Mouse (Mus musculus) embryonic stem cell, embryonic (primary cell): ENCODE results near the gene Usp24.
"Not testable (repeated sequence)": the region's sequence is repeated elsewhere in the genome, so short reads cannot be mapped to it uniquely, and the experiment has no call there.

Experiments used
- CTCF ChIA-PET, 4 experiments: fragments of 300-600 bp in 2 of 4; fragments of 350-600 bp in 2 of 4; sonication (Branson Sonifier 250); formaldehyde crosslinking; loops; one replicate each; lab custom pipeline; 2022; ENCODE audit warnings: inconsistent platforms in 2 of 4; lab: Charles Lee
- POLR2A ChIA-PET, 4 experiments: fragments of 300-600 bp in 2 of 4; fragments of 350-600 bp in 2 of 4; sonication (Branson Sonifier 250); formaldehyde crosslinking; loops; one replicate each; lab custom pipeline; 2022; ENCODE audit warnings: antibody characterized with exemption in 4 of 4, inconsistent platforms in 1 of 4; lab: Charles Lee

Gene Usp24

DNA sequence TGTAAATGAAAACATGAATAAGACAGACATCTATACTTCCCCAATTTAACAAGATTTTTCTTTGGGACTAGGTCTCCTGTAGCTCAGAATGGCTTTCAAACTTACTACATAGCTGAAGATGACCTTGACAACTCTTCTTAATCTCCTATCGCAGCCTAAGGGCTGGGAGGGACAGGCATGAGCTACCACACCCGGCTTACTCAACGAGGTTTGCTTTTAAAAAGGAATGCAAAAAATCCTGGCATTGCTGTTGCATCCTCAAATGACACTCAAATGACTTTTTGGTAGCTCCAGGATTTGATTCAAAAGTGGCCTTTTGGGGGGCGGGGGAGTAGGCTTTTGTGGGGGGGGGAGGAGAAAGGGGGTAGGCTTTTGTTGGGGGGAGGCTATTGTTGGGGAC, 2.1 kb upstream of the Usp24 start:
- CTCF ChIA-PET, result interaction anchor here in 1 of 4 experiments (0.7 kb wide), 1 partner anchor 141 kb away, joined by 8 read pairs; no protein-coding TSS in a partner anchor
- POLR2A ChIA-PET, result interaction anchor here (0.5 to 3.5 kb wide), 18 partner anchors 8 to 1731 kb away, joined by 3 to 26 read pairs (median 4); no protein-coding TSS in a partner anchor

DNA sequence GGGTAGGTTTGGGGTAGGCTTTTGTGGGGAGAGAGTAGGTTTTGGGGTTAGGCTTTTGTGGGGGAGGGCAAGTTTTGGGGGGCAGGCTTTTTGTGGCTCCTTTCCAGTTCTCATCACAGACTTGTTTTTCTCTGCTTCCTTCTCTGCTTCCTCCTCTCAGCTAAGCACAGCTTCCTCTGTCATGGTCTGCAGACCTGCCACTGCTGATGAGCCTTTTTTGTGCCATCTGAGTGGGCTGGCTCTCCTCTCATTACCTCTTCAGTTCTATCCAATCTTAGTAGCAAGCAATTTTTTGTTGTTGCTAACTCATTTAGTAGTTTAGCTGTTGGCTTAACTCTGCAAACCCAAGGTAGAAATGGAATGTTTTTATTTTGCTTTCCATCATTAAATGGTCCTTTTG, 1.7 kb upstream of the Usp24 start:
- ChIA-PET CTCF (interaction anchor here in 1 of 4 experiments (0.7 kb wide), 1 partner anchor 140 kb away, joined by 8 read pairs; no protein-coding TSS in a partner anchor), POLR2A (interaction anchor here in 3 of 4 experiments (0.6 to 3.5 kb wide), 19 partner anchors 8 to 1731 kb away, joined by 3 to 26 read pairs (median 4); no protein-coding TSS in a partner anchor)

DNA sequence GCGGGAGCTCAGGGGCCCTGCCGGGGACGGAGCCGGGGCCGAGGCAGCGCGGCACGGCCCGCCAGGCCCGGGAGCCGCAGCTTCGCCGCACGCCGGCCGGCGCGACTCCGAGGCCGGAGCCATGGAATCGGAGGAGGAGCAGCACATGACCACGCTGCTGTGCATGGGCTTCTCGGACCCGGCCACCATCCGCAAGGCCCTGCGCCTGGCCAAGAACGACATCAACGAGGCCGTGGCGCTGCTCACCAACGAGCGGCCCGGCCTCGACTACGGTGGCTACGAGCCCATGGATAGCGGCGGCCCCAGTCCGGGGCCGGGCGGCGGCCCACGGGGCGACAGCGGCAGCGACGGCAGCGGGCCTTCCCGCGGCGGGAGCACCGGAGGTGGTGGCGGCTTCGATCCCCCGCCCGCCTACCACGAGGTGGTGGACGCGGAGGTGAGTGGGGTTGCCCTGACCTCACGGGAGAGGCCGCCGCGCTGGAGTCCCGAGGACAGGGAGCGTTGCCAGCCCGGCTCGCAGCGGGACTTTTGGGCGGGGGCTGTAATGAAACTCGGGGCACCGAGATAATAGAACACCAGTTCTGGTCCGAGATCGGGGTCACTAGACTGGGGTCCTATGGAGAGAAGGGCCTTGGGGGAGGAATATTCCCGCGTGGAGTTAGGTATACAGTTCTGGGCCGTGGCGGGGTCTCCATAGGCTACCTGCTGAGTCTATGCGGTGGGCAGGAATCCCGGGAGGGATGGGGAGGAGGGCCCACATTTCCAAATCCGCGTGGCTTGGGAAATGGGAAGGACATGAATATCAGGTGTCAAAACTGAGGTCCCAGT, 552 bp downstream of the Usp24 start:
- CTCF ChIA-PET, result interaction anchor here in 1 of 4 experiments (0.5 kb wide), 1 partner anchor 11 kb away, joined by 3 read pairs; no protein-coding TSS in a partner anchor
- POLR2A ChIA-PET, result interaction anchor here in 2 of 4 experiments (0.6 to 3.5 kb wide), 6 partner anchors 9 to 58 kb away, joined by 3 to 26 read pairs (median 8); no protein-coding TSS in a partner anchor

DNA sequence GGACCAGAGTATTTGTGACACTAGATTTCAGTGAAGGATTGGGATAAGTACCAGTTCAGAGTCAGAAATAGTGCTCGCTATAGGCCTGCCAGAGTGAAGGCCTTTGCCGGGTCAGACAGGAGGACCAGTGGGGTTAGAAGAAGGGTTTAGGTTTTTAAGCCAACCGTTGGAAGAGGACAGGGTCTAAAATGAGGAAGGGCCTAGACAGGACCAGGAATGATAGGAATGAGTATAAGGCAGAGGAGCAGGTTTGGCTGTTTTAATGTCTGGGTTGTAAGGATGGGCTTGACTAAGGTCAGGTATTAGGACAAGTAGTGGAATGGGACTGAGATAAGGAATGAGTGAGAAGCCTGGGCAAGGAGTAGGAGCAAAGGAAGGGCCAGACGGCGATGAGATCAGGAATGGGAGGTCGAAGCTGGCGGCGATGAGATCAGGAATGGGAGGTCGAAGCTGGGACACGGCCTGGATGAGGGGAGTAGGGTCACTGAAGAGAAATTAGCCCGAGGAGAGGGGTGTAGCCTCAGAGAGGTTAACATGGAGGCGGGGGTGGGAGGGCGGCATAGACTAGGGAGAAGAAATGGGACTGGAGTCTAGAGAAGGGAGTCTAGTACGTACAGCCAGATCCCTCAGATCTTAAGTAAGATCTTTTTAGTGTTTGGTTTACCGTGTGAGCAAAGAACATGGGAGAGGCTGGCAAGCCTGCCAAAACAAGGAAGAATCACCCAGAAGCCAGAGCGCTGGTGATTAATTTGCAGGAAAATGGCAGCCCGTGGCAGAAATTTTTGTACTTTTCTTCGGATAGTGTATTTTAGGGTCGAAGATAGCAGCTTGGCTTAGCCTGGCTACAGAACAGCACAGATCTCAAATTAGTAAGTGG, 1.4 kb downstream of the Usp24 start:
- POLR2A ChIA-PET, result interaction anchor here in 2 of 4 experiments (0.6 to 4.7 kb wide), 6 partner anchors 16 to 1079 kb away, joined by 3 to 21 read pairs (median 4); no protein-coding TSS in a partner anchor
- CTCF ChIA-PET, result interaction anchor here in 1 of 4 experiments (1.1 kb wide), 1 partner anchor 12 kb away, joined by 3 read pairs; no protein-coding TSS in a partner anchor

DNA sequence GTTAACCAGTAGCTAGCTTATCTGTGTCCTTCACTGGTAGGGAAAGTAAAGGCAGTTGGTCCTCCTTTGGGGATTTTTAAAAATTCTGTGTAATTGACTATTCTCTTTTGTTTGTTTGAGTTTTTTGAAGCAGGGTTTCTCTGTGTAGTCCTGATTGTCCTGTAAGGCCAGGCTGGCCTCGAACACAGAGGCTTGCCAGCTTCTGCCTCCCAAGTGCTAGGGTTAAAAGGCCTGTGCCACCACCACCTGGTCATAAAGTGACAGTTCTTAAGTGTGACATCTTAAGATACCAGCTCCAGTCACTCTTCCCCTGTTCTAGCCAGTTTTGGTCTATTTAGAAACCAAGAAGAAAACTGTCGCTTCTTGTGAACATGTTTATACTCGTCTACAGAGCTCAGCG, 2.2 kb downstream of the Usp24 start:
- ChIA-PET CTCF (interaction anchor here in 1 of 4 experiments (1.1 kb wide), 1 partner anchor 11 kb away, joined by 3 read pairs; no protein-coding TSS in a partner anchor), POLR2A (interaction anchor here in 2 of 4 experiments (0.7 to 4.7 kb wide), 5 partner anchors 15 to 47 kb away, joined by 3 to 21 read pairs (median 6); no protein-coding TSS in a partner anchor)

DNA sequence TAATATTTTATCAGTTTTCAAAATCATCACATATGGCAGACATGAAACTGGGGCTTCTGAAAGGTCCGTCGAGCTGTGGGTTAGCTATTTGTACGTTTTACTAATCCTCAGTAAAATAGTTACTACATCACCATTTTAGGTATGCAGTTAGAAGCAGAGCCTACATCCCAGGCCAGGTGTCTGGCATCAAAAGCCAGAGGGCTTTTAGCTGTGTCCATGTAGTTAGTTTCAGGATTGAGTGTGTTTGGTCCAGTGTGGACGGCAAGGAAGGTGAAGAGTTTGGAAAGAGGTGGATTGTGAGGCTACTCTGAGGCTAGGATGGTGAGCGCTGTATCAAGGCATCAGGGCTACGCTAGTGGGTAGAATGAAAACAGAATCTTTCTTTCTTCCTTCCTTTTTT, 3.0 kb downstream of the Usp24 start:
- ChIA-PET POLR2A (interaction anchor here in 2 of 4 experiments (0.6 to 4.7 kb wide), 6 partner anchors 14 to 51 kb away, joined by 3 to 21 read pairs (median 6); no protein-coding TSS in a partner anchor), CTCF (interaction anchor here in 1 of 4 experiments (1.1 kb wide), 1 partner anchor 10 kb away, joined by 3 read pairs; no protein-coding TSS in a partner anchor)

DNA sequence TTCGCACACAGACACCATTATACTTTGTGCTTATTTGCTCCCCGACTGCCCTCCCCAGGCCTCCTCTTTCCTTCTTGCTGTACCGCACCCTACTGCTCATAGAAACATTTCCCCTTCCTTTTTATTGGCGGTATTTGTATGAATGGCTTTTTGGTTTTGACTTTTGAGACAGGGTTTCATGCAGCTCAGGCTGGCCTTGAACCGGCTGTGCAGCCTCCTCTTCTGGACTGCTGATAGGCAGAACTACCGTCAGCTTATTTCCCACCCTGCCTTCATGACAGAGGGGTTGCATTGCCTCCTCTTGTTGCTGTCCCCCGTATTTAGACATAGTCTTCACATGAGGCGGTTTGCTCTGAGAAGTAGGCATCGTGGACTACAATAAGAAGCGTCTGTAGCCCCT, 6.8 kb downstream of the Usp24 start:
- ChIA-PET CTCF (no interaction called here), POLR2A (interaction anchor here in 2 of 4 experiments (0.6 to 1.0 kb wide), 3 partner anchors 9 to 26 kb away, joined by 3 to 6 read pairs (median 4); no protein-coding TSS in a partner anchor)

DNA sequence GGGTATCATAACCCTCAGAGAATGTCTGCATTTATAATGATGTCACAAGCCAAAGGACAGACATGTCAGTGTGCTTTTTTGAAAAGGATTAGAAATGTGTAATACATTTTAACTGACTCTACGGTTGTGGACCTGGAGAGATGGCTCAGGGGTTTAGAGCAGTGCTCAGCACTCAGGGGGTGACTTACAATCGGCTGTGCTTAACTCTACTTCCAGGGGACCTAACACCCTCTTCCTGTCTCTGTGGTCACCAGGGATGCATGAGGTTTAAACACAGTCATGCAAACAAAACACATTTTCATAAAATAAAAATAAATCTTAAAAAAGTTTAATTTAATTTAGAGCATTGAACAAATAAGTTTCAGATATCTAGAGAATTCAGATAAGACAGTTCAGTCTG, 7.3 kb downstream of the Usp24 start:
- CTCF ChIA-PET, result interaction anchor here in 1 of 4 experiments (0.8 kb wide), 1 partner anchor 663 kb away, joined by 3 read pairs; no protein-coding TSS in a partner anchor
- POLR2A ChIA-PET, result interaction anchor here in 1 of 4 experiments (1.4 kb wide), 1 partner anchor 241 kb away, joined by 3 read pairs; no protein-coding TSS in a partner anchor

DNA sequence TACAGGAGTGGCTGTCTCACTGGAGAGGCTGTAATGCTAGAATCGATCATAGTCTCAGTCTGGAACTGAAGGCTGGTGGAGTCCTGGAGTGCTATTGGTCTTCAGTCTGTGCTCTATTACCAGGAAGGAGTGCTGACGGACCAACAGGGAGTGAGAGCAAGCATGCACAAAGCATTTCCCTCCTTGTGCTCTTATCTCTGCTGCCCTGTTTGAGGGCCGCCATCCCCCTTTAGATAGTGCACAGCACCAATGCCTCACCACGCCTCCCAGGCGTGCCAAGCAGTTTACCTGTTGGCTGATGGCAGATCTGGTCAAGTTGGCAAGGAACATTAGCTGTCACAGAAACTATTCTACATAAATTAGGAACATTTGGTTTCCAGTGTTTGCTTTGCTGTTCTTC, 11.4 kb downstream of the Usp24 start:
- ChIA-PET CTCF (interaction anchor here in 1 of 4 experiments (0.7 kb wide), 1 partner anchor 11 kb away, joined by 3 read pairs; the partner anchor contains the start of gene Usp24), POLR2A (interaction anchor here in 1 of 4 experiments (1.5 to 1.6 kb wide), 2 partner anchors 11 to 18 kb away, joined by 4 to 6 read pairs; partner anchors contain the start of gene Usp24)

DNA sequence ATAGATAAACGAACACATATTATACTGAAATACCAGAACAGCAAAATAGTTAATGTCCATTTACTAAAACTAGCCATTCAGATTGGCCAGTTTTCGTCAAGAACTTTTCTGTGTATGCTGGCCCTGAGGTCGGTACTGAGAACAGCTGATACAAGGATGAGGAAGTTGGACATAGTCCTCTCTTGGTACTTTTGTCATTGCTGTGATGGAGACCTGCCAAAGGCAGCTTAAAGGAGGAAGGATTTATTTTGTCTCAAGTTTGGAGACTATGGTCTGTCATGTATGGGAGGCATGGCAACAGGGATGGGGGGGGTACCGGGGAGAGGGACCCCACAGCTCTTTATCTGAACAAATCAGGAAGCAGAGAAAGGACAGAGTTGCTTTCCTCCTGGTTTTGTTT, 12.7 kb downstream of the Usp24 start:
- ChIA-PET CTCF (interaction anchor here in 2 of 4 experiments (0.6 to 1.0 kb wide), 5 partner anchors 10 to 98 kb away, joined by 3 to 10 read pairs (median 4); no protein-coding TSS in a partner anchor), POLR2A (interaction anchor here in 2 of 4 experiments (0.7 to 3.1 kb wide), 4 partner anchors 8 to 15 kb away, joined by 3 to 11 read pairs (median 4); partner anchors contain the start of gene Usp24 (in 1 of the 2))

DNA sequence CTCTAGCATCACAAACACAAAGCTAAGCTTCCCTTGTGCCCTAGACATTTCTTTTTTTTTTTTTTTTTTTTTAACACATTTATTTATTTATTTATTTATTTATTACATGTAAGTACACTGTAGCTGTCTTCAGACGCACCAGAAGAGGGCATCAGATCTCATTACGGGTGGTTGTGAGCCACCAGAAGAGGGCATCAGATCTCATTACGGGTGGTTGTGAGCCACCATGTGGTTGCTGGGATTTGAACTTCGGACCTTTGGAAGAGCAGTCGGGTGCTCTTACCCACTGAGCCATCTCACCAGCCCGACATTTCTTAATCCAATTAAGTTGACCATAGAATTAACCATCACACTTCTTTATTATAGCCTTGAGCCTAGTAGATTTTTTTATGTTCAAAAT, 13.2 kb downstream of the Usp24 start:
- CTCF ChIA-PET, result interaction anchor here in 3 of 4 experiments (0.7 to 1.0 kb wide), 5 partner anchors 11 to 1603 kb away, joined by 3 to 6 read pairs (median 3); no protein-coding TSS in a partner anchor
- POLR2A ChIA-PET, result interaction anchor here in 2 of 4 experiments (0.6 to 3.1 kb wide), 6 partner anchors 9 to 520 kb away, joined by 3 to 11 read pairs (median 4); partner anchors contain the start of gene Usp24 (in 1 of the 2)

DNA sequence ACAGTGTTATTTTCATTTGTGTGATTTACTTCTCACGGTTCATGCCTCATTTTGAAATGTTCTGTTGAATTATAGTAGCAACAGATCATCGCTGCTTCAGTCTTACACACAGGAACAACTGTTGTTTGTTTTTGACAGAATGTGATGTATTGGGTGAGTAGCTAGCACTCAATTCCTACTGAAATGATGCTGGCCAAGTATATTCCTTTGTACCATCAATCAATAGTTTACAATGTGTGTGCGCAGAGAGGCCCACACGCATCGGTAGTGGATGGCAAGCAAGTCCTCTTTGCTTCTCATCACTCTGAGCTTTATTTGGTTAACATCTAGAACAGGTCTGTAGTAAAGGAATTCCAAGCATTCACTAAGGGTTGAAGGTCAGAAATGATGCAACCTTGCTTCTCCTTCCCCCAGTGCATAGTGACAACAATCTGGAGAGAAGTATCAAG, 14.4 kb downstream of the Usp24 start:
- POLR2A ChIA-PET, result interaction anchor here in 1 of 4 experiments (0.6 to 3.1 kb wide), 5 partner anchors 15 to 286 kb away, joined by 3 to 11 read pairs (median 4); partner anchors contain the start of gene Usp24
- CTCF ChIA-PET, result no interaction called here

DNA sequence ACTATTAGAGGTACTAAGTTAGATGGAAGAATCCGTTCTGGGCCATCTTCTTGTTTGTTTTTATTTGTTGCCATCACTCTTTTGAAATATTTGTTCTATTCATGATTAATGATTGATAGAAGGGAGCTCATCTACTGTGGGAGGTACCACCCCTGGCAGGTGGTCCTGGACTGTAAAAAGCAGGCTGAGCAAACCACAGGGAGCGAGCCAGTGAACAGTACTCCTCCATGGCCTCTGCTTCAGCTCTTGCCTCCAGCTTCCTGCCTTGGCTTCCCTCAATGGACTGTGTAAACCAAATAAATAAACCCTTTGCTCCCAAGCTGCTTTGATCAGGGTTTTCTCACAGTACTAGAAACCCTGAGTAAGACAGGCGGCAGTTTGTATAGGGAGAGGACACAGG, 17.1 kb downstream of the Usp24 start:
- CTCF ChIA-PET, result no interaction called here
- POLR2A ChIA-PET, result interaction anchor here in 2 of 4 experiments (1.0 to 2.1 kb wide), 9 partner anchors 8 to 89 kb away, joined by 3 to 11 read pairs (median 4); no protein-coding TSS in a partner anchor

DNA sequence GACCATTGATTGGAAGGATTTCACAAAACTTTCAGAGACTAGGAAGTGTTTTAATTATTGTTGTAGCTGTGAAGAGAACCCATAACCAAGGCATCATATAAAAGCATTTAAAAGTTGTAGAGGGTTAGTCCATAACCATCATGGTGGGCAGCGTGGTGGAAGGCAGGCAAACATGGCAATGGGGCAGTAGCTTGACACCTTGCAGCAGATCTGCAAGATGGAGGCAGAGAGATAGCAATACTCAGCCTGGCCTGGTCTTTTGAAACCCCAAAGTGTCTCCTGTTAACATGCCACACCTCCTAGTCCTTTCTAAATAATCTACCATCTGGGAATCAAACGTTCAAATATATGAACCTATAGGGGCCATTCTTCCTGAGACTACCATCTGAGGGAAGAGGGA, 17.6 kb downstream of the Usp24 start:
- POLR2A ChIA-PET, result interaction anchor here in 2 of 4 experiments (0.6 to 2.1 kb wide), 7 partner anchors 9 to 89 kb away, joined by 3 to 11 read pairs (median 4); no protein-coding TSS in a partner anchor
- CTCF ChIA-PET, result interaction anchor here in 1 of 4 experiments (0.7 kb wide), 1 partner anchor 23 kb away, joined by 3 read pairs; no protein-coding TSS in a partner anchor

DNA sequence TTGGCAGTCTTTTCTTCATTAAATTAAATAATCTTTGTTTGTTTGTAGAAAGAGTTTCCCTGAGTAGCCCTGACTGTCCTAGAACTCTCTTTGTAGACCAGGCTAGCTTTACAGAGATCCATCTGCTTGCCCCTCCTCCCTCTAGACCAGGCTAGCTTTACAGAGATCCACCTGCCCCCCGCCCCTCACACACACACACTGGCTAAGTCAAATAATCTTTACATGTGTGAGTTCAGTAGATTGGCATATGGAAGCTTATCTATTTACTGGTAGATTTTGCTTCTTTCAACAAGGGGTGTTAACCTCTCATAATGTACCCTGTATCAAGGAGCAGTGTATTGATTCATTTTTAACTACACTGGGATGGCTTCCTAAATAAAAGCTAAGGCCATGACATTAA, 19.8 kb downstream of the Usp24 start:
- CTCF ChIA-PET, result no interaction called here
- POLR2A ChIA-PET, result interaction anchor here in 2 of 4 experiments (0.7 to 3.3 kb wide), 2 partner anchors 16 to 39 kb away, joined by 3 to 21 read pairs; no protein-coding TSS in a partner anchor

DNA sequence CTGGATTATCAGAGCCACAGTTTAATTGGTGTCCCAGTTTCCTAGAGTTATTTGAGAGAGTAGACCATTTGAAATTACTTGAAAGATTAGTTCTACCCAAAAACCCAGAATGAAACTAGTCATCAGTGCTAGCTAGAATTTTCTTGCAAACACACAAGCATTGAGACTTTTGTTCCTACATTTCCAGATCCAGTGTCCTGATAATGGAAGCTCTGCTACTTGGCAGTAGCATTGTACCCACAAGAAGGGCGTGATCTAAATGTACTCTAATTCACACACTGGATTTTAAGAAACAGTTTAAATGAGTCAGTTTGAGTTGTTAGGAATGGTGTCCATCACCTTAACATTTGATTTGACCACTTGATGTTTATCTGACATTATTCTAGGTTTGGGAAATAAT, 31.7 kb downstream of the Usp24 start:
- ChIA-PET POLR2A (interaction anchor here in 1 of 4 experiments (0.7 kb wide), 1 partner anchor 10 kb away, joined by 3 read pairs; no protein-coding TSS in a partner anchor), CTCF (no interaction called here)

DNA sequence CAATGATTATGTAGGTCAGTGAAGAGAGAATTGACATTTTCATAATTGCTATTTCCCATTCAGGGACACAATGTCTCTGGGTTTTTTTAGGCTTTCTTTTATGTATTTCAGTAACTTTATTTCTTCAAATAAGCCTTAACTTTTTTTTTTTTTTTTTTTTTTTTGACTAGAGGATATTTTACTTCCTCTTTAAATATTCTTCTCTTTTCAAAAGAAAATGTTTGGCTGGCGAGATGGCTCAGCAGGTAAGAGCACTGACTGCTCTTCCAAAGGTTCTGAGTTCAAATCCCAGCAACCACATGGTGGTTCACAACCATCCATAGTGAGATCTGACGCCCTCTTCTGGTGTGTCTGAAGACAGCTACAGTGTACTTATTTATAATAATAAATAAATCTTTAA, 39.0 kb downstream of the Usp24 start:
- CTCF ChIA-PET, result not testable (repeated sequence)
- POLR2A ChIA-PET, result interaction anchor here in 1 of 4 experiments (0.7 kb wide), 1 partner anchor 752 kb away, joined by 3 read pairs; no protein-coding TSS in a partner anchor
